Mouse (Mus musculus) liver, embryonic 11.5 days (tissue): Measurements from ENCODE around the gene Cacna2d1. TPM values are rescaled to one million over a fixed set of nuclear protein-coding genes. Genes with fewer than 3 reads are reported as not detected.

Source experiments
- ATAC-seq: fragments of 200-750 bp; cut with Nextera tagmentation; replicated peaks from 2 replicates; pipeline ENCODE4 v1.8.0; 2017; ENCODE audit warnings: moderate number of reproducible peaks, mild to moderate bottlenecking, moderate TSS enrichment, moderate library complexity; ENCODE audit not compliant: low FRiP score
- DNase-seq: peaks from one replicate; pipeline ENCODE4 v3.0.0-alpha.2; 2017; ENCODE audit warnings: low spot score
- H3K27ac ChIP-seq: fragments of 300-500 bp; sonication (generic); 2 replicates; pipeline ENCODE4 v1.5.1; 2014; ENCODE audit warnings: mild to moderate bottlenecking, low read depth, low read length, control low read depth
- H3K27me3 ChIP-seq: fragments of 300-500 bp; sonication (generic); replicated peaks from 2 replicates; pipeline ENCODE4 v1.6.1; 2014; ENCODE audit warnings: low read length, mixed read lengths; ENCODE audit not compliant: control insufficient read depth, insufficient read depth
- H3K36me3 ChIP-seq: fragments of 300-500 bp; sonication (generic); 2 replicates; pipeline ENCODE4 v1.6.1; 2014; ENCODE audit warnings: mild to moderate bottlenecking, low read length, moderate library complexity, mixed read lengths; ENCODE audit not compliant: control insufficient read depth, insufficient read depth
- H3K4me1 ChIP-seq: fragments of 300-500 bp; sonication (generic); replicated peaks from 2 replicates; pipeline ENCODE4 v1.6.1; 2014; ENCODE audit warnings: low read length, mixed read lengths; ENCODE audit not compliant: control insufficient read depth, insufficient read depth
- H3K4me2 ChIP-seq: fragments of 300-500 bp; sonication (generic); 2 replicates; pipeline ENCODE4 v1.6.1; 2014; ENCODE audit warnings: mild to moderate bottlenecking, control low read depth, moderate library complexity
- H3K4me3 ChIP-seq: fragments of 300-500 bp; sonication (generic); 2 replicates; pipeline ENCODE4 v1.5.1; 2014; ENCODE audit warnings: low read depth, low read length, control low read depth
- H3K9ac ChIP-seq: fragments of 300-500 bp; sonication (generic); 2 replicates; pipeline ENCODE4 v1.6.1; 2014; ENCODE audit warnings: low read depth, low read length, control low read depth
- H3K9me3 ChIP-seq: fragments of 300-500 bp; sonication (generic); 2 replicates; pipeline ENCODE4 v1.6.1; 2016; ENCODE audit warnings: low read length, inconsistent platforms, mixed read lengths; ENCODE audit not compliant: control insufficient read depth
- WGBS: fragments of 180-500 bp; shearing (Covaris S2); extraction: QIAGEN DNeasy Blood & Tissue Kit; methylation state at CpG from one replicate; pipeline ENCODE4 v1.1.7; 2014; 5-methylcytosine and 5-hydroxymethylcytosine counted together
- polyA plus RNA-seq: library from polyadenylated mRNA; unstranded; fragments of >200 nt; fragmentation: Nextera tagmentation; extraction: Ambion mirVana; gene quantifications from 2 replicates; pipeline ENCODE4 v1.2.1, GENCODE M21; 2014

Cacna2d1 gene
- polyA plus RNA-seq, 1 experiment from 2014 or later, result 3.0 TPM

GRCm38 (mm10) chr5:16135986-16136385 is 201.5 kb downstream of the Cacna2d1 start:
- no peak overlapping the region for H3K27ac ChIP-seq
- no peak for DNase-seq
- H3K4me1 ChIP-seq, result no peaks in the 10 kb centered on the region
- no peak overlapping the region for H3K9ac ChIP-seq
- WGBS, result 77% methylated on average over 3 of the region's 3 CpGs
- H3K4me2 ChIP-seq, result no peak overlapping the region
- H3K4me3 ChIP-seq, result no peak overlapping the region
- no peaks in the 10 kb centered on the region for H3K36me3 ChIP-seq
- ATAC-seq, result no peak
- no peaks in the 10 kb centered on the region for H3K9me3 ChIP-seq
- no peaks in the 10 kb centered on the region for H3K27me3 ChIP-seq

GRCm38 (mm10) chr5:16136839-16137238 is 202.3 kb downstream of the Cacna2d1 start:
- no peaks in the 10 kb centered on the region for H3K4me1 ChIP-seq
- H3K4me2 ChIP-seq, result no peak overlapping the region
- no peaks in the 10 kb centered on the region for H3K27me3 ChIP-seq
- no peak overlapping the region for H3K4me3 ChIP-seq
- 69% methylated on average over 2 of the region's 2 CpGs for WGBS
- H3K36me3 ChIP-seq, result no peaks in the 10 kb centered on the region
- DNase-seq (no peak), ATAC-seq (no peak)
- no peak overlapping the region for H3K27ac ChIP-seq
- no peaks in the 10 kb centered on the region for H3K9me3 ChIP-seq
- H3K9ac ChIP-seq, result no peak overlapping the region

- Histone ChIP-seq H3K36me3 (no peaks in the 10 kb centered on the region), H3K9me3 (no peaks in the 10 kb centered on the region), H3K9ac (no peak overlapping the region), H3K4me1 (no peaks in the 10 kb centered on the region), H3K4me3 (no peak overlapping the region), H3K27me3 (no peaks in the 10 kb centered on the region), H3K27ac (no peak overlapping the region), H3K4me2 (no peak overlapping the region)
- no peak for ATAC-seq
- WGBS, result 91% methylated on average over 1 of the region's 1 CpGs
- no peak for DNase-seq
Measured at GRCm38 (mm10) chr5:16146602-16147001, 212.1 kb downstream of the Cacna2d1 start.

GRCm38 (mm10) chr5:16155375-16156284 is 221.1 kb downstream of the Cacna2d1 start:
- Histone ChIP-seq H3K4me2 (no peak overlapping the region), H3K4me3 (no peak overlapping the region), H3K36me3 (no peaks in the 10 kb centered on the region), H3K27ac (no peak overlapping the region), H3K9ac (no peak overlapping the region), H3K9me3 (no peaks in the 10 kb centered on the region), H3K4me1 (no peaks in the 10 kb centered on the region), H3K27me3 (no peaks in the 10 kb centered on the region)
- no peak for DNase-seq
- ATAC-seq, result no peak
- WGBS, result 67% methylated on average over 6 of the region's 6 CpGs

GRCm38 (mm10) chr5:16163270-16163669 is 228.8 kb downstream of the Cacna2d1 start:
- no peaks in the 10 kb centered on the region for H3K9me3 ChIP-seq
- no peak overlapping the region for H3K4me3 ChIP-seq
- no peaks in the 10 kb centered on the region for H3K36me3 ChIP-seq
- H3K27ac ChIP-seq, result no peak overlapping the region
- ATAC-seq, result no peak
- no peaks in the 10 kb centered on the region for H3K4me1 ChIP-seq
- H3K4me2 ChIP-seq, result no peak overlapping the region
- no peaks in the 10 kb centered on the region for H3K27me3 ChIP-seq
- no peak for DNase-seq
- H3K9ac ChIP-seq, result no peak overlapping the region

- ATAC-seq (no peak), DNase-seq (no peak)
- WGBS, result 75% methylated on average over 12 of the region's 12 CpGs
- H3K4me2 ChIP-seq, result no peak overlapping the region
- H3K9ac ChIP-seq, result no peak overlapping the region
- H3K9me3 ChIP-seq, result no peaks in the 10 kb centered on the region
- no peaks in the 10 kb centered on the region for H3K4me1 ChIP-seq
- H3K4me3 ChIP-seq, result no peak overlapping the region
- H3K36me3 ChIP-seq, result no peaks in the 10 kb centered on the region
- no peak overlapping the region for H3K27ac ChIP-seq
- no peaks in the 10 kb centered on the region for H3K27me3 ChIP-seq
Measured at GRCm38 (mm10) chr5:16166117-16166867, 231.8 kb downstream of the Cacna2d1 start.

- H3K36me3 ChIP-seq, result no peaks in the 10 kb centered on the region
- no peaks in the 10 kb centered on the region for H3K4me1 ChIP-seq
- DNase-seq, result no peak
- no peak for ATAC-seq
- no peak overlapping the region for H3K27ac ChIP-seq
- no peaks in the 10 kb centered on the region for H3K27me3 ChIP-seq
- H3K9me3 ChIP-seq, result no peaks in the 10 kb centered on the region
- H3K9ac ChIP-seq, result no peak overlapping the region
- no peak overlapping the region for H3K4me3 ChIP-seq
- WGBS, result 83% methylated on average over 1 of the region's 1 CpGs
- no peak overlapping the region for H3K4me2 ChIP-seq
Measured at GRCm38 (mm10) chr5:16166868-16167267, 232.4 kb downstream of the Cacna2d1 start.

- Histone ChIP-seq H3K9me3 (no peaks in the 10 kb centered on the region), H3K9ac (no peak overlapping the region), H3K27ac (no peak overlapping the region), H3K27me3 (no peaks in the 10 kb centered on the region), H3K4me1 (no peaks in the 10 kb centered on the region), H3K36me3 (no peaks in the 10 kb centered on the region), H3K4me2 (no peak overlapping the region), H3K4me3 (no peak overlapping the region)
- WGBS, result 82% methylated on average over 7 of the region's 7 CpGs
- ATAC-seq (no peak), DNase-seq (no peak)
Measured at GRCm38 (mm10) chr5:16181041-16181440, 246.6 kb downstream of the Cacna2d1 start.
